Comparison of ENCODE assay signal across 24 mouse cellular contexts in the genomic region with DNA sequence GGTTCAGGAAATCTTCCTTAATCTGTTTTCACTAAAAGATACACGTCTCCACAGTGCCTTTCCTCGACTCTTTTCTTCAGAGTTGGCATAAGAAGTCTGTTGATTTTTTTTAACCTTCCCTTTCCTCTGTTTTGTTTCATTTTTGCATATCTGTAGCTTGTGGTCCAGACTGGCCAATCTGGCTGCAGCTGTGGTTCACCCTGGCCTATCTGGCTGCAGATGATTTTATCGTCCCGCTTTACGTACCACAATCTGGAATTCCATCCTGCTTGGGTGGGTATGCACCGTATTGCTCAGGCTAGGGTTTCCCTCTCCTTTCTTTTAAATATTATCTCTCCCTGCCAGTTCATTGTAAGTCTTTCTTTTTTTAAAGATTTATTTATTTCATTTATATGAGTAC.
"Had no signal": no experiment of that assay in that cellular context is flagged by ENCODE, and none has a peak within 500 bp of the region (broad histone marks: within the 10 kb centered on the region; RNA-seq: fewer than 3 reads in every experiment).

No protein-coding gene starts in this region.

- H3K27me3 ChIP-seq: limb, embryonic 12.5 days; limb, embryonic 15.5 days; midbrain, embryonic 13.5 days; neural tube, embryonic 12.5 days; neural tube, embryonic 15.5 days had no signal

- DNase-seq: kidney, adult 2 months; kidney, postnatal 25 days; layer of hippocampus, postnatal 36 days; left cerebral cortex, postnatal 4 days; liver, postnatal 0 days; lung, embryonic 14.5 days; lung, postnatal 36 days; retina, postnatal 1 day; right cerebral cortex, postnatal 25 days; thymus, adult 18-20 months; thymus, postnatal 36 days had no signal

- H3K9me3 ChIP-seq: limb, embryonic 12.5 days; limb, embryonic 15.5 days; midbrain, embryonic 10.5 days; midbrain, embryonic 13.5 days; neural tube, embryonic 12.5 days; neural tube, embryonic 15.5 days had no signal

- H3K36me3 ChIP-seq: limb, embryonic 12.5 days; limb, embryonic 15.5 days; midbrain, embryonic 10.5 days; midbrain, embryonic 13.5 days; neural tube, embryonic 12.5 days; neural tube, embryonic 15.5 days had no signal

- H3K4me3 ChIP-seq: layer of hippocampus, adult 2 months; left cerebral cortex, adult 2 months; limb, embryonic 12.5 days; limb, embryonic 15.5 days; midbrain, embryonic 10.5 days; midbrain, embryonic 13.5 days; neural tube, embryonic 12.5 days; neural tube, embryonic 15.5 days had no signal

- H3K27ac ChIP-seq: kidney, postnatal 0 days; layer of hippocampus, adult 2 months; left cerebral cortex, adult 2 months; limb, embryonic 12.5 days; limb, embryonic 15.5 days; liver, embryonic 14.5 days; midbrain, embryonic 10.5 days; midbrain, embryonic 13.5 days; neural tube, embryonic 12.5 days; neural tube, embryonic 15.5 days had no signal

- ATAC-seq: intestine, postnatal 0 days; liver, postnatal 0 days; lung, postnatal 0 days; midbrain, embryonic 13.5 days; midbrain, embryonic 16.5 days had no signal

- H3K9ac ChIP-seq: limb, embryonic 12.5 days; limb, embryonic 15.5 days; liver, embryonic 14.5 days; liver, postnatal 0 days; lung, embryonic 14.5 days; midbrain, embryonic 13.5 days; neural tube, embryonic 12.5 days; neural tube, embryonic 15.5 days had no signal

- H3K4me1 ChIP-seq: limb, embryonic 12.5 days; limb, embryonic 15.5 days; midbrain, embryonic 10.5 days; midbrain, embryonic 13.5 days; neural tube, embryonic 12.5 days; neural tube, embryonic 15.5 days had no signal
